Mouse (Mus musculus) erythroblast, embryonic 14.5 days (primary cell): Measurements from ENCODE around the gene Fancc.

Source experiments
- GATA1 ChIP-seq: IDR thresholded peaks from 2 replicates; pipeline ENCODE4 v1.6.1; 2012; ENCODE audit warnings: low read length, inconsistent platforms, mixed read lengths
- TAL1 ChIP-seq: IDR thresholded peaks from 3 replicates; pipeline ENCODE4 v1.6.1; 2012; ENCODE audit warnings: low read length, inconsistent platforms, mixed read lengths

DNA sequence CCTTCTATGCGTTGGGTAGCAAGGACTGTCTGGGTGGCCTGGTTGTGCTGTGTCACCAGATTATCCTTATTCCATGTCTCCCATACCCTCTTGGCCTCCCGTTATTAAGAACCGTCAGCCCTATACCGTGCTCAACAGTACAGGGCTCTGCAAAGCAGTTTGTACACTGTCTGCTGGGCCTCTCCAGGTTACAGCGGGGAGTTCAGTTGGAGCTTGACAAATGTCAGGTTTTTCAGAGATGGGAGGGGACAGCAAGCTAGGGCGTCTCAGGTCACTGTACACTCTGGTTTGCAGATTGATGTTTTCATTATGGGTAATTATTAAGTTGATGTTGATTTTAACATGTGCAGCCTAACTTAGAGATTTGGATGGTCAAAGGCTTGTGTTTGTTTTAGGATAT, 240.9 kb downstream of the Fancc start:
- TF ChIP-seq GATA1 (no peak), TAL1 (no peak)
